Mouse (Mus musculus): ENCODE measurements around the gene Tpr.

Tpr gene

DNA sequence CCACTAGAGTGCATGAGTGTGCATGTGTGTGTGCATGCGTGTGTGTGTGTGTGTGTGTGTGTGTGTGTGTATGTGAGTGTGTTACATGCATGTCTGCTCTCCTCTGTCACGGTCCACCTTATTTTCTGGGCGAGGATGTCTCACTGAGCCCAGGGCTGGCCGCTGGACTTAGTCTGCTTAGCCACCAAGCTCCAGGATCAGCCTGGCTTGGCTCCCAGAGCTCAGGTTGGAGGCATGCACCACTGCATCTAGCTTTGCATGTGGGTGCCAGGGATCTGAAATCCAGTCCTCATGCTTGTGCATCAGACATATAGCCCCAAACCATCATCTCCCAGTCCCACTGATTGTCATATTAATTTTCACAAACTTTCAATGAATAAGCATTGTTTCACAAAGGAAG is 71.1 kb downstream of the Tpr start:
- DNase-seq: no peak

DNA sequence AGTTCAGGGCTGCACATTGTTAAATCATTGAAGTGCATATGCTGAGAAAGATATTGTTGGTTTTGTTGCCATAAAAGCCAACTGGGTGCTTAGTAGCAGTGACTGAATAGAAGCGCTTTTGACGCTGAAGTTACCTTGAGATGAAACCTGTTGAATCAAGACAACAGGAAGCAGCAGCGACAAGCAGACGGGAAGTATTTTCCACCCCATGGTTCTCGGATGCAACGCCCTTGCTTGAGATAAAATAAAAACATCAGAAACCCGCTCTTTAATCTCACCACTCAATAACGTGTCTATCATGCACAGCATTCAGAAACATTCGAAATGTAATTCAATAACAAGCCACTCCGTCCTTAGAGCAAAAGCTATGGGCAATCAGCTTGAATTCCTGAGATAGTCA is 72.7 kb downstream of the Tpr start:
- no peak for DNase-seq

DNA sequence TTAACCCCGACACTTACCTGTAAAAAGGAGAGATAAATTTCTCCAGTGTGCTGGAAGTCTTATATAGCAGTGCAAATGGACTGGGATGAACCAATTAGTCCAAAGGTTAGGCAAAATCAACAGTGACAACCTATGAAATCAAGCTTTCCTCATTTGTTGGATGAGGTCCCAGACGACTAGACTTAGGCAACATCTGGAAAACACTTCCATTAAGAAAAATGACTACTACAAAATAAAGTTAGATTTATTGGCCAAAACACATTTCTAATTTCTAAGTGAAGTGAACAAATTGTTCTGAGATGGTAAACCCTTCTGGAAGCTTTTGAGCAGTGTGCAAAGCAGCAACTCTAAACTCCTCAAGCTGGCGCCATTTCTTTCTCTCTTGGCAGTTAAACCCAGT is 73.5 kb downstream of the Tpr start, which contains the start of gene Prg4:
Gene Prg4 (minus strand): TSS at position 34 of the 400 bp plus-strand sequence.
- DNase-seq: no peak

GRCm38 (mm10) chr1:150469992-150470391 is 77.4 kb downstream of the Tpr start:
- DNase-seq: no peak

- no peak for DNase-seq
Observed at GRCm38 (mm10) chr1:150472525-150472924, 79.9 kb downstream of the Tpr start.

GRCm38 (mm10) chr1:150480674-150481073 is 88.0 kb downstream of the Tpr start:
- no peak for DNase-seq

DNA sequence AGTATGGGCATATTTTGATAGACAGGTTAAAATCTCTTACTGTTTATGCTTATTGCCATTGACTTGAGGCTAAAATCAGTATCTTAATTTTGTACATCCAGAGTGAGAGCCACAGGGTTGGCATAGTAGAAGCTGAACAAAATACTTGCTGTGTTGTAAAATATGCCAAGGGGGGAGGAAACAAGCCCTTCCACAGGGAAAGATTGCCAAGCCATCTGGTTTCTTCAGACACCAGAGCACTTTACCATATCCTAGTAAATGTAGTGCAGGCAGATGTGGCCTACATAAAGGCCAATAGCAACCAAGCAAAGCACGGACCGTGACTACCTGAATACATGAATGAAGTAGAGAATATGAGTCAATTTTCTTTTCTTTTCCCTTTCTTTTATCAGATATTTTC is 96.5 kb downstream of the Tpr start:
- DNase-seq: no peak

GRCm38 (mm10) chr1:150496626-150497302 is 104.1 kb downstream of the Tpr start:
- DNase-seq: no peak

- peak; percentile 22 to 31 for DNase-seq
Observed at GRCm38 (mm10) chr1:150497690-150498089, 105.1 kb downstream of the Tpr start.

GRCm38 (mm10) chr1:150498177-150498576 is 105.5 kb downstream of the Tpr start:
- DNase-seq: no peak
